Mouse (Mus musculus) MEL-GATA-1-ER (cell line): ENCODE data around the gene Lmo7.

Experiments
- DNase-seq: peaks from one replicate; pipeline ENCODE4 v3.0.0-alpha.2; 2012; ENCODE audit warnings: low read depth; ENCODE audit errors: extremely low read depth

Gene Lmo7

GRCm38 (mm10) chr14:101942971-101943370 is 213.2 kb downstream of the Lmo7 start:
- peak; percentile 43 for DNase-seq

- peak; percentile 13 for DNase-seq
Observed at GRCm38 (mm10) chr14:101946711-101947516, 217.2 kb downstream of the Lmo7 start.

- DNase-seq: peak; percentile 20
Observed at GRCm38 (mm10) chr14:101949114-101949513, 219.4 kb downstream of the Lmo7 start.

GRCm38 (mm10) chr14:101951107-101951506 is 221.3 kb downstream of the Lmo7 start:
- DNase-seq: no peak

- DNase-seq: peak; percentile 6
Observed at GRCm38 (mm10) chr14:101953793-101954468, 224.2 kb downstream of the Lmo7 start.

GRCm38 (mm10) chr14:101964381-101964780 is 234.6 kb downstream of the Lmo7 start:
- no peak for DNase-seq

- no peak for DNase-seq
Observed at GRCm38 (mm10) chr14:101964956-101965355, 235.2 kb downstream of the Lmo7 start.

- DNase-seq: no peak
Observed at GRCm38 (mm10) chr14:101972764-101973163, 243.0 kb downstream of the Lmo7 start.

GRCm38 (mm10) chr14:101973171-101973570 is 243.4 kb downstream of the Lmo7 start:
- DNase-seq: no peak

GRCm38 (mm10) chr14:101976021-101976685 is 246.4 kb downstream of the Lmo7 start:
- no peak for DNase-seq
